ENCODE assay signal across 19 mouse cellular contexts in genomic region chr4:86427312-86427711, GRCm38 (mm10).
"Had no signal": no experiment of that assay in that cellular context is flagged by ENCODE, and none has a peak within 500 bp of the region (broad histone marks: within the 10 kb centered on the region; RNA-seq: fewer than 3 reads in every experiment).

No protein-coding gene starts in this region.

- H3K4me3 ChIP-seq: layer of hippocampus, adult 2 months; limb, embryonic 10.5 days; limb, embryonic 13.5 days; liver, embryonic 15.5 days; midbrain, embryonic 12.5 days; myocyte; neural tube, embryonic 13.5 days had no signal

- H3K4me1 ChIP-seq: liver, embryonic 15.5 days; midbrain, embryonic 12.5 days had no signal

- ATAC-seq: midbrain, embryonic 16.5 days had no signal

- H3K9ac ChIP-seq: limb, embryonic 13.5 days; liver, embryonic 15.5 days; midbrain, embryonic 12.5 days; neural tube, embryonic 13.5 days had no signal

- H3K27me3 ChIP-seq: limb, embryonic 13.5 days; liver, embryonic 15.5 days; midbrain, embryonic 12.5 days; neural tube, embryonic 13.5 days had no signal

- H3K27ac ChIP-seq: layer of hippocampus, adult 2 months; limb, embryonic 10.5 days; limb, embryonic 13.5 days; liver, embryonic 15.5 days; midbrain, embryonic 12.5 days; neural tube, embryonic 13.5 days; stomach, postnatal 0 days had no signal

- H3K9me3 ChIP-seq: limb, embryonic 10.5 days; limb, embryonic 13.5 days; liver, embryonic 15.5 days; midbrain, embryonic 12.5 days; neural tube, embryonic 13.5 days had no signal

- DNase-seq: kidney, adult 9 months; kidney, postnatal 14 days; kidney, postnatal 4 days; layer of hippocampus, adult 9-11 months; lung, adult 2 months; lung, postnatal 14 days; lung, postnatal 4 days; thymus, adult 2 months; thymus, postnatal 14 days; thymus, postnatal 4 days had no signal

- H3K4me2 ChIP-seq: limb, embryonic 13.5 days; liver, embryonic 15.5 days; midbrain, embryonic 12.5 days; neural tube, embryonic 13.5 days had no signal

- H3K36me3 ChIP-seq: limb, embryonic 10.5 days; liver, embryonic 15.5 days; midbrain, embryonic 12.5 days had no signal
